Mouse (Mus musculus) brain, embryonic 14.5 days (tissue): ENCODE results near the gene Snx13.

Source experiments
- CTCF ChIP-seq: fragments of 200-500 bp; IDR thresholded peaks from 2 replicates; pipeline ENCODE4 v1.5.1; 2012; ENCODE audit warnings: inconsistent platforms, mild to moderate bottlenecking, moderate library complexity, borderline replicate concordance; ENCODE audit not compliant: insufficient read depth, insufficient read length; ENCODE audit errors: extremely low read depth
- POLR2A ChIP-seq: fragments of 200-500 bp; IDR thresholded peaks from 2 replicates; pipeline ENCODE4 v1.6.1; 2012; ENCODE audit warnings: mild to moderate bottlenecking, inconsistent platforms, borderline replicate concordance; ENCODE audit not compliant: poor library complexity, insufficient read depth, insufficient read length, severe bottlenecking; ENCODE audit errors: extremely low read depth

GRCm38 (mm10) chr12:35025916-35026432 is 21.0 kb upstream of the Snx13 start:
- TF ChIP-seq CTCF (no peak), POLR2A (no peak)
